Mouse (Mus musculus) erythroblast, embryonic 14.5 days (primary cell): Measurements from ENCODE around the gene Ldhal6b. TPM values are rescaled to one million over a fixed set of nuclear protein-coding genes. Genes with fewer than 3 reads are reported as not detected.

Source experiments
- H3K27me3 ChIP-seq: 2 replicates; pipeline ENCODE4 v1.6.1; 2012; ENCODE audit warnings: inconsistent platforms; ENCODE audit not compliant: control insufficient read depth
- H3K36me3 ChIP-seq: 2 replicates; pipeline ENCODE4 v1.6.1; 2012; ENCODE audit warnings: mild to moderate bottlenecking, inconsistent platforms; ENCODE audit not compliant: control insufficient read depth
- H3K4me1 ChIP-seq: 2 replicates; pipeline ENCODE4 v1.6.1; 2012; ENCODE audit warnings: inconsistent platforms; ENCODE audit not compliant: control insufficient read depth
- H3K4me3 ChIP-seq: replicated peaks from 2 replicates; pipeline ENCODE3; 2012; ENCODE audit warnings: moderate library complexity, mild to moderate bottlenecking, inconsistent platforms
- H3K9me3 ChIP-seq: 2 replicates; pipeline ENCODE4 v1.6.1; 2012; ENCODE audit warnings: low read length, inconsistent platforms, mixed read lengths; ENCODE audit not compliant: control insufficient read depth
- GATA1 ChIP-seq: IDR thresholded peaks from 2 replicates; pipeline ENCODE4 v1.6.1; 2012; ENCODE audit warnings: low read length, inconsistent platforms, mixed read lengths
- TAL1 ChIP-seq: IDR thresholded peaks from 3 replicates; pipeline ENCODE4 v1.6.1; 2012; ENCODE audit warnings: low read length, inconsistent platforms, mixed read lengths
- polyA plus RNA-seq: library from polyadenylated mRNA; stranded (reverse); fragments of >175 nt; gene quantifications from 2 replicates; pipeline ENCODE4 v1.2.3, GENCODE M21; 2012

Gene Ldhal6b
- polyA plus RNA-seq, 1 experiment: not detected

- Histone ChIP-seq H3K27me3 (no peaks in the 10 kb centered on the region), H3K36me3 (peaks cover 15% of the 10 kb centered on the region)
Measured at GRCm38 (mm10) chr17:5413350-5413749, 5.2 kb downstream of the Ldhal6b start.

GRCm38 (mm10) chr17:5412740-5413139, 5.8 kb downstream of the Ldhal6b start:
- Histone ChIP-seq H3K9me3 (no peaks in the 10 kb centered on the region), H3K4me3 (no peak overlapping the region), H3K36me3 (peaks cover 9% of the 10 kb centered on the region), H3K4me1 (no peaks in the 10 kb centered on the region), H3K27me3 (no peaks in the 10 kb centered on the region)
- TF ChIP-seq GATA1 (no peak), TAL1 (no peak)

More at GRCm38 (mm10) chr17:5413350-5413749, 5.2 kb downstream of the Ldhal6b start:
- Histone ChIP-seq H3K4me3 (no peak overlapping the region), H3K9me3 (no peaks in the 10 kb centered on the region; the same call in 1 of the 2 replicates), H3K4me1 (no peaks in the 10 kb centered on the region)
- no peak for TF ChIP-seq TAL1
- TF ChIP-seq GATA1: no peak

- H3K27me3 ChIP-seq: peaks cover 2% of the 10 kb centered on the region
- no peak overlapping the region for H3K4me3 ChIP-seq
- H3K36me3 ChIP-seq: peaks cover 8% of the 10 kb centered on the region
- H3K4me1 ChIP-seq: no peaks in the 10 kb centered on the region
- TF ChIP-seq GATA1 (no peak), TAL1 (no peak)
- no peaks in the 10 kb centered on the region for H3K9me3 ChIP-seq
Measured at GRCm38 (mm10) chr17:5412301-5412700, 6.3 kb downstream of the Ldhal6b start.

- Histone ChIP-seq H3K4me1 (0 out of 2 replicates have a peak, but pooled peaks cover 1% of the 10 kb centered on the region), H3K27me3 (peaks cover 5% of the 10 kb centered on the region), H3K9me3 (no peaks in the 10 kb centered on the region), H3K36me3 (peaks cover 8% of the 10 kb centered on the region), H3K4me3 (no peak overlapping the region)
- TF ChIP-seq GATA1 (no peak), TAL1 (no peak)
Measured at GRCm38 (mm10) chr17:5411205-5411604, 7.4 kb downstream of the Ldhal6b start.

GRCm38 (mm10) chr17:5410336-5410735, 8.2 kb downstream of the Ldhal6b start:
- H3K9me3 ChIP-seq: no peaks in the 10 kb centered on the region
- TF ChIP-seq GATA1 (no peak), TAL1 (no peak)
- peaks cover 8% of the 10 kb centered on the region for H3K36me3 ChIP-seq
- H3K4me1 ChIP-seq: 0 out of 2 replicates have a peak, but pooled peaks cover 1% of the 10 kb centered on the region
- H3K27me3 ChIP-seq: peaks cover 11% of the 10 kb centered on the region
- no peak overlapping the region for H3K4me3 ChIP-seq

GRCm38 (mm10) chr17:5407030-5407429, 11.5 kb downstream of the Ldhal6b start:
- no peak overlapping the region for H3K4me3 ChIP-seq
- H3K9me3 ChIP-seq: no peaks in the 10 kb centered on the region
- H3K27me3 ChIP-seq: peaks cover 23% of the 10 kb centered on the region
- peaks cover 8% of the 10 kb centered on the region for H3K4me1 ChIP-seq
- TF ChIP-seq TAL1: no peak
- no peak for TF ChIP-seq GATA1
- peaks cover 8% of the 10 kb centered on the region for H3K36me3 ChIP-seq

- Histone ChIP-seq H3K4me3 (no peak overlapping the region), H3K4me1 (peaks cover 10% of the 10 kb centered on the region), H3K27me3 (peaks cover 23% of the 10 kb centered on the region), H3K36me3 (peaks cover 5% of the 10 kb centered on the region), H3K9me3 (no peaks in the 10 kb centered on the region)
- TF ChIP-seq TAL1: no peak
- no peak for TF ChIP-seq GATA1
Measured at GRCm38 (mm10) chr17:5406566-5406965, 12.0 kb downstream of the Ldhal6b start.

GRCm38 (mm10) chr17:5403885-5404284, 14.7 kb downstream of the Ldhal6b start:
- no peak for TF ChIP-seq GATA1
- no peak for TF ChIP-seq TAL1
- peaks cover 23% of the 10 kb centered on the region for H3K27me3 ChIP-seq

GRCm38 (mm10) chr17:5402624-5403023, 15.9 kb downstream of the Ldhal6b start:
- H3K4me1 ChIP-seq: peaks cover 11% of the 10 kb centered on the region
- TF ChIP-seq GATA1 (no peak), TAL1 (no peak)
- no peaks in the 10 kb centered on the region for H3K36me3 ChIP-seq
- H3K9me3 ChIP-seq: no peaks in the 10 kb centered on the region
- H3K4me3 ChIP-seq: no peak overlapping the region
- peaks cover 23% of the 10 kb centered on the region for H3K27me3 ChIP-seq

More at GRCm38 (mm10) chr17:5403885-5404284, 14.7 kb downstream of the Ldhal6b start:
- Histone ChIP-seq H3K4me3 (no peak overlapping the region), H3K4me1 (peaks cover 10% of the 10 kb centered on the region), H3K36me3 (no peaks in the 10 kb centered on the region), H3K9me3 (no peaks in the 10 kb centered on the region)

GRCm38 (mm10) chr17:5402069-5402468, 16.5 kb downstream of the Ldhal6b start:
- Histone ChIP-seq H3K4me1 (peaks cover 14% of the 10 kb centered on the region), H3K27me3 (peaks cover 21% of the 10 kb centered on the region), H3K4me3 (no peak overlapping the region), H3K9me3 (no peaks in the 10 kb centered on the region), H3K36me3 (no peaks in the 10 kb centered on the region)
- no peak for TF ChIP-seq TAL1
- no peak for TF ChIP-seq GATA1
